Mouse (Mus musculus): ENCODE results near the gene Ap3b1. TPM values are rescaled to one million over a fixed set of nuclear protein-coding genes. Genes with fewer than 3 reads are reported as not detected.
A peak's percentile ranks its signal among the peaks of the same experiment; 100 is the strongest.

Ap3b1 gene
- polyA plus RNA-seq, 1 experiment from 2014 or later = 52.2 TPM

DNA sequence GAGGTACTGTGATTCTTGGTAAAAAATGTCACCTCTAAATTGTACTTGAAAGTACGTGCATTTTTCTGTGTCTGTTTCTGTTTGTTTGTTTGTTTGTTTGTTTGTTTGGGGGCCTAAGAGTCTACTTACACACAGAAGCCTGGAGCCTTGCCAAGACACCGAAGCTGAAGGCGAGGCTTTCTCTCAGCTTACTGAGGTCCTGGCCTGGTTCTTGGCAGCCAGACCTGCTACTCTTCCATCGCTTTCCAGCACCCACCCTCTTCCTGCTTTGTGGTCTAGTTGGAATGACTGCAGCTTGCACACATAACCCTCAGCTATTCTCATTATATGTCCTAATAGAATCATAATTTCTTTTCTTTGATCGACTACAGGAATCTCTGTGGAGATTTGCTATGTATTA, 80.6 kb downstream of the Ap3b1 start:
- H3K36me3 ChIP-seq = 0 out of 2 replicates have a peak, but pooled peaks cover 5% of the 10 kb centered on the region
- no peak overlapping the region for H3K27ac ChIP-seq
- no peaks in the 10 kb centered on the region for H3K9me3 ChIP-seq
- no peak overlapping the region for H3K4me3 ChIP-seq (replicated peaks)
- no peak for ATAC-seq
- 71% methylated on average over 5 of the region's 5 CpGs for WGBS
- no peak overlapping the region for H3K9ac ChIP-seq
- no peaks in the 10 kb centered on the region for H3K4me1 ChIP-seq (replicated peaks)
- H3K27me3 ChIP-seq (replicated peaks) = no peaks in the 10 kb centered on the region
- no peak overlapping the region for H3K4me2 ChIP-seq (replicated peaks)

DNA sequence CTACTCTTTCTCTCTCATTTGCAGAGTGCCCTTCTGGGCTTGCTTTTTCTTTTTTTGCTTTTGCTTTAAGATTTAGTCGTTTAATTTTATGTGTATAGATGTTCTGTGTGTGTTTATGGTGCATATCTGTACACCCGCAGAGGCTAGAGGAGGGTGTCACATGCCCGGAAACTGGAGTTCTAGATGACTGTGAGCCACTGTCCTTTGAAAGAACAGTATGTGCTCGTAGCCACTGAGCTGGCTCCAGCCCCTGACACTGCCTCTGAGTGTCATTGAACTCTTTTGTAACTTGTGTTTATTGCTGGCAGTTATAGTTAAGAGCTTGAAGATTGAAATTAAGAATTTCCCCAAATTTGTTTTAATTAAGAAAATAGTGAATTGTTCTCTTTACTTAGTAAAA, 82.4 kb downstream of the Ap3b1 start:
- no peak overlapping the region for H3K9ac ChIP-seq
- no peaks in the 10 kb centered on the region for H3K27me3 ChIP-seq (replicated peaks)
- no peak overlapping the region for H3K4me3 ChIP-seq (replicated peaks)
- 0 out of 2 replicates have a peak, but pooled peaks cover 5% of the 10 kb centered on the region for H3K36me3 ChIP-seq
- WGBS = 64% methylated on average over 4 of the region's 4 CpGs
- ATAC-seq = no peak
- no peak overlapping the region for H3K4me2 ChIP-seq (replicated peaks)
- 0 out of 2 replicates have a peak, but pooled peaks cover 2% of the 10 kb centered on the region for H3K4me1 ChIP-seq (replicated peaks)
- H3K9me3 ChIP-seq = no peaks in the 10 kb centered on the region
- H3K27ac ChIP-seq = no peak overlapping the region

DNA sequence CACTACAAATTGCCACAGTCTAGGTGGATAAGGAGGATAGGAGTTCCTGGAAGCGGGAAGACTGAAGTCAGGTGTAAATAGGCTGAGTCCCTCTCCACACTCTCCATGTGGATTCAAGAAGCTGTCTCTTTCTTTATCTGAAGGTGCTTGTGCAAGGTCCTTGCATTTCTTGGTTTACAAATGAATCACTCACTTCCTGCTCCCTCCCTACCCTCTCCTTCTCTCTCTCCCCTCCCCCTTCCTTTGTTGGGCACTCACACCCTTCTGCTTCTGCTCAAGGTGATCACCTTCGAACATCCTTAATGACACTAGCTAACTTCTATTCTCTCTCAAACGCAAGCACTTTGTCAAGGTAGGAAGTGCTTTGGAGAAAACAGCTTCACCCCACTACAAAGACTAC, 84.7 kb downstream of the Ap3b1 start:
- Histone ChIP-seq H3K4me2 (replicated peaks) (no peak overlapping the region), H3K9ac (no peak overlapping the region), H3K4me3 (replicated peaks) (no peak overlapping the region), H3K27me3 (replicated peaks) (no peaks in the 10 kb centered on the region), H3K36me3 (0 out of 2 replicates have a peak, but pooled peaks cover 5% of the 10 kb centered on the region), H3K4me1 (replicated peaks) (peaks cover 5% of the 10 kb centered on the region; the same call in 1 of the 2 replicates), H3K27ac (no peak overlapping the region), H3K9me3 (no peaks in the 10 kb centered on the region)
- ATAC-seq = peak; percentile 9; the same call in 1 of the 2 replicates
- 49% methylated on average over 3 of the region's 3 CpGs for WGBS

DNA sequence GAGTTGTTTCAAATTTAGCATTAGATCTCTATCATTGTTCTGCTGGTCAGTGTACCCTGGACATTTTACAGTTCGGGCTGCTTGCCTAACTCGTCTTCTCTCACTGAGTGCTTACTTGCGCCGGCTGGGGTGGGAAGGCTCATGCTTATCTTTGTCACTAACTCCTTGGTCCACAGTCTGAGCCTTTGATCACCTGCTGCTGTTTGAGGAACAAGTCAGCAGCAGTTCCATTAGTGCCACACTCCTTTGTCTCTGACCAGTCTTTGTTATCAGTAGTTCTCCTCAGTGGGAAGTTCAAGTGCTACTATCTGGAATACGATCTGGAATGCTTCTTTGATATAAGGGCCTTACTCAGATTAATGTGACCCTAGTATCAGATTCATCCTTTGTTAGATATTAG, 86.3 kb downstream of the Ap3b1 start:
- Histone ChIP-seq H3K9ac (no peak overlapping the region), H3K9me3 (no peaks in the 10 kb centered on the region), H3K36me3 (0 out of 2 replicates have a peak, but pooled peaks cover 5% of the 10 kb centered on the region), H3K4me2 (replicated peaks) (no peak overlapping the region), H3K27me3 (replicated peaks) (no peaks in the 10 kb centered on the region), H3K4me3 (replicated peaks) (no peak overlapping the region), H3K27ac (no peak overlapping the region), H3K4me1 (replicated peaks) (peaks cover 5% of the 10 kb centered on the region; the same call in 1 of the 2 replicates)
- ATAC-seq = peak; percentile 80
- 70% methylated on average over 5 of the region's 5 CpGs for WGBS

DNA sequence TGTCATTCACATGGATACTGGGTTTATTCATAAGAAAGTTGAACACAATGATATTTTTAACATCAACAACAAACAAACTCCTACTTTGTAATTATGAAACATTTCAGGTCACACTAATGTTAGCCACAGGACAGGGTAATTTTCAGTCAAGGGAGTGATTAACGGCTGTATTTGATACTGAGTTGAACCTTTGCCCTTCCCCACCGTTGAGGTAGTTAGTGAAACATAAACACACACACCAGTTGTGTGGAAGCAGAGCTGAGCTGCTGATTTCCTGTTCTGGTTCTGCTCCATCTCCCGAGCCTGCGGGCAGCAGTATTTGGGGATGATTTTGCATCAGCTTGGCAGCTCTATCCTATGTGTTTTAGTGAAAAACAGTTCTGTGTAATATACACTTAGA, 88.2 kb downstream of the Ap3b1 start:
- ATAC-seq = peak; percentile 57; the same call in 1 of the 2 replicates
- H3K36me3 ChIP-seq = no peaks in the 10 kb centered on the region
- WGBS = 28% methylated on average over 4 of the region's 4 CpGs
- H3K4me2 ChIP-seq (replicated peaks) = no peak overlapping the region
- H3K9me3 ChIP-seq = no peaks in the 10 kb centered on the region
- H3K27me3 ChIP-seq (replicated peaks) = no peaks in the 10 kb centered on the region
- peaks cover 5% of the 10 kb centered on the region; the same call in 1 of the 2 replicates for H3K4me1 ChIP-seq (replicated peaks)
- no peak overlapping the region for H3K9ac ChIP-seq
- no peak overlapping the region for H3K27ac ChIP-seq
- no peak overlapping the region for H3K4me3 ChIP-seq (replicated peaks)

DNA sequence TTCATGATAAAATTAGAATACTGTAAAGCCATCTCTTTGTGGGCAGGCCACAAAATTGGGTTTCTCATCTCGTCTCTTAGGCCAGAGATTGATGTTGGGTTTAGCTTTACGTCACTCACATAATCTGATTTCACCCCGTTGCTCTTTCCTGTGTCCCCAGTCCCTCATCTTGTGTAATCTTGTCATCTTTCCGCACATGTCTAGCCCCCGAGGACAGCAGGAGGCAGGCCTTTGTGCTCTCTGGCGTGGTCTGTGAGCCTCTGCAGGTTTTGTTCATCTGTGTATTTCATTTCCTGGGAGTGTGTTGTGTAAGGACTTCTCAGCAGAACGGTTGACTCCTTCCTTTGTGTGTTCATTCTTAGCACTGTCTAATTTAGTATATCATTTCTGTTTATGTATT, 90.8 kb downstream of the Ap3b1 start:
- Histone ChIP-seq H3K4me3 (replicated peaks) (no peak overlapping the region), H3K9ac (no peak overlapping the region), H3K27ac (no peak overlapping the region), H3K9me3 (no peaks in the 10 kb centered on the region), H3K36me3 (no peaks in the 10 kb centered on the region), H3K27me3 (replicated peaks) (no peaks in the 10 kb centered on the region), H3K4me1 (replicated peaks) (peaks cover 3% of the 10 kb centered on the region; the same call in 1 of the 2 replicates), H3K4me2 (replicated peaks) (no peak overlapping the region)
- 66% methylated on average over 7 of the region's 7 CpGs for WGBS
- ATAC-seq = no peak

DNA sequence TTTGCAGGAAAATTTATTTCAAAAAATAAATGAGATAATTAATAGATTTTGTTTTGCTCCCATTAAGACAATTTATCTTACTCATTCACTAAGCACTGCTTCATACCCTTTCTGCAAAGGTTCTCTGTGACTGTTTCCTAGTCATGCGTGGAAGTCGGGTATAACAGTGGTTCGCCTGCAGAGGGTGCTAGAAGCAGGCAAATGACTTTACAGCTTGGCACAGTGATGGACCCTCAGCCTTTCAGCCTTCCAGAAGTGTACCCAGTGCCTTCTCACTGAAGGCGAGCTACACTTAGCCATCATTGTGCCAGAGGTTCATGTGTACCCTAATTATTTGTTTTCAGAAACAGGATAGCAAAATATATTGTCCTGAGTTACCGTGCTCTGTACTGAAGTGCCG, 92.5 kb downstream of the Ap3b1 start:
- WGBS = 69% methylated on average over 6 of the region's 6 CpGs

DNA sequence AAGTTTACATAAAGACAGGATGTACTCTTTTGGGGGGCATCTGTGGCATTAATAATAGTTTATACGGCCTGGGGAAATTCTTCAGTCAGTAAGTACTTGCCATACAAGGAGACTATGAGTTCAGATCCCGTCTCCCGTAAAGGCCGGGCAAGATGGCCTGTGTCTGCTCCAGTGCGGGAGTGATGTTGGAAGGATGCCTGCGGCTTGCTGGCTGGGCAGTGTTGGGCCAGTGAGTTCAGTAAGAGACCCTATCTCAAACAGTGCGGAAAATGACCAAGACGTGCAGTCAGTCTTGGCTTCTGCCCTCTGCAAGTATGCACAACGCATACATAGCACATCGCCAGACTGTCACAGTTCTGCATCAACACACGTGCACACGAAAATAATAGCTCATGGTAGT, 95.4 kb downstream of the Ap3b1 start:
- H3K4me3 ChIP-seq (replicated peaks) = no peak overlapping the region
- ATAC-seq = no peak
- H3K4me2 ChIP-seq (replicated peaks) = no peak overlapping the region
- no peaks in the 10 kb centered on the region for H3K36me3 ChIP-seq
- H3K9me3 ChIP-seq = no peaks in the 10 kb centered on the region
- 74% methylated on average over 12 of the region's 12 CpGs for WGBS
- no peaks in the 10 kb centered on the region for H3K4me1 ChIP-seq (replicated peaks)
- no peak overlapping the region for H3K27ac ChIP-seq
- no peak overlapping the region for H3K9ac ChIP-seq
- no peaks in the 10 kb centered on the region for H3K27me3 ChIP-seq (replicated peaks)

More for the DNA sequence above, 92.5 kb downstream of the Ap3b1 start:
- H3K9me3 ChIP-seq = no peaks in the 10 kb centered on the region
- H3K4me3 ChIP-seq (replicated peaks) = no peak overlapping the region
- H3K4me2 ChIP-seq (replicated peaks) = no peak overlapping the region
- no peak overlapping the region for H3K9ac ChIP-seq
- H3K27me3 ChIP-seq (replicated peaks) = no peaks in the 10 kb centered on the region
- H3K36me3 ChIP-seq = no peaks in the 10 kb centered on the region
- ATAC-seq = no peak
- H3K27ac ChIP-seq = no peak overlapping the region
- H3K4me1 ChIP-seq (replicated peaks) = peaks cover 2% of the 10 kb centered on the region; the same call in 1 of the 2 replicates

DNA sequence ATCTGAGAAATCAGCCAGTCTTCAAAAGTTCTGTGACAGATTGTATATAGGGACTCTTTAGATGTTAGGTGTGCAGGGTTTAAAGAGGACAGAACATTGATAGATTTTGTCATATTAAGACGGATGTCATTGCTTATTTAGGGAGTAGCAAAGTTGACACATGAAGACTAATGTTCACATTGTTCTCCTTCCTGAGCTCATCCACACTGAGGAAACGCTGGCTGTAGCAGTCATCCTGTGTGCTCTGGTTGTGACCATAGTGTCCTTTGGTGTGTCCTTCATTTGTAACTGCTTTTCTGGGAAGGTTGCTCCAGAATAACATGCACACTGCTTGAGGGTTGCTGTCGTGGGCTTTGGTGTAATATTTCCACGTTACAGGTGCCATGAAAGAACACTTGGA, 100.4 kb downstream of the Ap3b1 start:
- Histone ChIP-seq H3K4me2 (replicated peaks) (no peak overlapping the region), H3K27me3 (replicated peaks) (no peaks in the 10 kb centered on the region), H3K9me3 (no peaks in the 10 kb centered on the region), H3K36me3 (no peaks in the 10 kb centered on the region), H3K9ac (no peak overlapping the region), H3K27ac (no peak overlapping the region), H3K4me3 (replicated peaks) (no peak overlapping the region), H3K4me1 (replicated peaks) (no peaks in the 10 kb centered on the region)
- ATAC-seq = no peak
- 76% methylated on average over 4 of the region's 4 CpGs for WGBS

DNA sequence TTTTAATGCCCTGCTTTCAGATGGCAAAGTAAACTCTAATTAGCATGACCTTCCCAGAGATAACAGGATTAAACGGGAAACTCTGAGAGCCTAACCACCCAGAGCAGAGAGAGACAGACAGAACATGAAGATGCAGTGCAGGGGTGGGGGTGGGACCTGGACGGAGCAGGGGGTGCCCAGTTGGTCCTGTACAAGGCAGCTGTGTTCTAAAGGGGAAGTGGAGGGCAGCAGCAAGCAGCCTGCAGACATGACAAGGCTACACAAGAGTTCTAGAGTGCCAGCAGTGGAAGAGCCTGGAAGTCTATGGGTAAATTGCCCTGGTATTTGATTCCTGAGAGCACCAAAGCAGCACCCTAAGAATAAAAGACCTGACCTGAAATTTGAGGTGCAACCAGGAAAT, 105.5 kb downstream of the Ap3b1 start:
- no peak for ATAC-seq
- no peaks in the 10 kb centered on the region; the same call in 1 of the 2 replicates for H3K36me3 ChIP-seq
- H3K4me2 ChIP-seq (replicated peaks) = no peak overlapping the region
- H3K4me1 ChIP-seq (replicated peaks) = no peaks in the 10 kb centered on the region
- WGBS = 48% methylated on average over 2 of the region's 2 CpGs
- H3K9me3 ChIP-seq = no peaks in the 10 kb centered on the region
- H3K27ac ChIP-seq = no peak overlapping the region
- H3K9ac ChIP-seq = no peak overlapping the region
- no peak overlapping the region for H3K4me3 ChIP-seq (replicated peaks)
- no peaks in the 10 kb centered on the region for H3K27me3 ChIP-seq (replicated peaks)

DNA sequence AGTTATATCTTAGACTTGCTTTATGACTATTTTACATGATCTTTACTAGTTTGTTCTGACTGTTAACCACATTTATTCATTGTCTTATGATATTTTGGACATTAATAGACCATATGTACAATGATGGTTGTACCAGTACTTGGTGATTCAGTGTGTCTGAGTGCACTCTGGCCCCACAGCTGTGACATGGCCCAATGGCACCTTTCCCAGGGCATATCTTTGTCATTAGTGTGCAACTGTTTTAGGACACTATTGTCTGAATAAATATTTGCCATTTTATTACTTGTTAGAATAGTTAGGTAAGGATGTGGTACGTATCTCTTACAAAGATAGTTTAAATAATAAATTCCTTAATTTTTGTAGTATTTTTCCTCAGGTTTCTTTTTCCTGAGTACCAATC, 109.8 kb downstream of the Ap3b1 start:
- Histone ChIP-seq H3K9ac (no peak overlapping the region), H3K36me3 (no peaks in the 10 kb centered on the region; the same call in 1 of the 2 replicates), H3K27ac (no peak overlapping the region), H3K4me1 (replicated peaks) (no peaks in the 10 kb centered on the region), H3K4me3 (replicated peaks) (no peak overlapping the region), H3K9me3 (no peaks in the 10 kb centered on the region), H3K4me2 (replicated peaks) (no peak overlapping the region), H3K27me3 (replicated peaks) (no peaks in the 10 kb centered on the region)
- ATAC-seq = no peak
- WGBS = 87% methylated on average over 1 of the region's 1 CpGs

DNA sequence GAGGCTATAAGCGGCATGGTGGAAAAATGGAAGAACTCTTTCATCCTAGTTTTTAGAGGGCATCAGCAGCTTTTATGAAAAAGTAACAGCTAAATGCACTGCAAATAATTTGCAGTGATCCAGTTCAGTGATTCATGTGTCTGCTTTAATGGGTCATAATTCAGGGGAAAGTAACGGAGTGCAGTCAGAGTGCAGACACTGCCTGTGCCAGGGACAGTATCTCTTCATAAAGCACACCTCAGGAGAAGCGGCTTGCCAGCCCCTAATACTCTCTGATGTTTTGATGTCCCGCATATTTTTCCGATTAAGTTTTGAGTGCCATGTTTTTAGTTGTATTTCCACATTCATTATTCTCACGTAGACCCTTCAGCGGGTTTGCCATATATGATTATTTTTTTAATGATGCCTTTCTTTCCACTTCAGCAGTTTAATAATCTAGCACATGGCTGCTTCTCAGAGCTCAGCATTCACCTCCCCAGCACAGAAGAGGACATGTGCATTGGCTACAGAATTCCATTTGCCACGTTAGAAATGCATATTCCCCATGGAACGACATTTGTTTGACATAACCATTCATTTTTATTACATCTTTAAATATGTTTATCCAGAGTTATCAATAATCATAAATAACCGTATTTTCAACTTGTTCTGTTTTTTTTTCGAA, 112.4 kb downstream of the Ap3b1 start:
- Histone ChIP-seq H3K9ac (no peak overlapping the region), H3K36me3 (peaks cover 5% of the 10 kb centered on the region), H3K4me3 (replicated peaks) (no peak overlapping the region), H3K9me3 (no peaks in the 10 kb centered on the region), H3K27ac (no peak overlapping the region), H3K27me3 (replicated peaks) (no peaks in the 10 kb centered on the region), H3K4me2 (replicated peaks) (no peak overlapping the region), H3K4me1 (replicated peaks) (no peaks in the 10 kb centered on the region)
- no peak for ATAC-seq
- WGBS = 82% methylated on average over 11 of the region's 11 CpGs

DNA sequence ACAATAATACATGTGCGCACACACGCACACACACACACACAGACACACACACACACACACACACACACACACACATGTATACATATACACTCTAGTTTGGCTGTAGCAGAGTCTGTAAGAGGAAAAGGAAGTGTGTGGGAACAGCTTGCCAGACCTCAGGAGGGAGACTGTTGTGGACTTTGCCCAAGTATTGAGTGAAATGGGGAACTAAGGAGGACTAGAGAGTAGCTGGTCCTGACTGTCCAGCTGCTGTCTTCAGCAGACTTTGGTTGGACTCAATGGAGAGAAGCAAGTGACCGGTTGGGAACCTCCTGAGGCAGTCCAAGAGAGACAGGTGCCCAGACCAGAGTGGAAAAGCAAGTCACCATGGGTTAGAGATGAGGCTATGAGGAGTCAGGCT, 117.4 kb downstream of the Ap3b1 start:
- no peaks in the 10 kb centered on the region for H3K9me3 ChIP-seq
- no peaks in the 10 kb centered on the region for H3K4me1 ChIP-seq (replicated peaks)
- H3K27me3 ChIP-seq (replicated peaks) = no peaks in the 10 kb centered on the region
- no peak overlapping the region for H3K9ac ChIP-seq
- no peak overlapping the region for H3K27ac ChIP-seq
- H3K4me2 ChIP-seq (replicated peaks) = no peak overlapping the region
- H3K4me3 ChIP-seq (replicated peaks) = no peak overlapping the region
- ATAC-seq = no peak
- WGBS = 95% methylated on average over 3 of the region's 3 CpGs
- peaks cover 16% of the 10 kb centered on the region; the same call in 1 of the 2 replicates for H3K36me3 ChIP-seq
